Mouse (Mus musculus) liver, embryonic 13.5 days (tissue): ENCODE measurements around the gene Glg1. TPM values are rescaled to one million over a fixed set of nuclear protein-coding genes. Genes with fewer than 3 reads are reported as not detected.
"Not testable (repeated sequence)": the region's sequence is repeated elsewhere in the genome, so short reads cannot be mapped to it uniquely, and the experiment has no call there.

Experiments
- ATAC-seq: fragments of 200-750 bp; cut with Nextera tagmentation; 2 replicates; pipeline ENCODE4 v1.8.0; 2017; ENCODE audit warnings: low read depth, mild to moderate bottlenecking, moderate number of reproducible peaks, moderate library complexity
- DNase-seq: peaks from one replicate; pipeline ENCODE4 v3.0.0; 2022
- H3K27ac ChIP-seq: fragments of 300-500 bp; sonication (generic); 2 replicates; pipeline ENCODE4 v1.5.1; 2015; ENCODE audit warnings: moderate library complexity, mild to moderate bottlenecking, inconsistent platforms
- H3K27me3 ChIP-seq: fragments of 300-500 bp; sonication (generic); 2 replicates; pipeline ENCODE4 v1.6.1; 2015; ENCODE audit warnings: mild to moderate bottlenecking, inconsistent platforms
- H3K36me3 ChIP-seq: fragments of 300-500 bp; sonication (generic); 2 replicates; pipeline ENCODE4 v1.6.1; 2015; ENCODE audit warnings: mild to moderate bottlenecking, inconsistent platforms
- H3K4me1 ChIP-seq: fragments of 300-500 bp; sonication (generic); replicated peaks from 2 replicates; pipeline ENCODE4 v1.6.1; 2015; ENCODE audit warnings: inconsistent platforms
- H3K4me2 ChIP-seq: fragments of 300-500 bp; sonication (generic); 2 replicates; pipeline ENCODE4 v1.6.1; 2015; ENCODE audit warnings: inconsistent platforms, mild to moderate bottlenecking, moderate library complexity
- H3K4me3 ChIP-seq: fragments of 300-500 bp; sonication (generic); replicated peaks from 2 replicates; pipeline ENCODE4 v1.5.1; 2015; ENCODE audit warnings: mild to moderate bottlenecking, inconsistent platforms
- H3K9ac ChIP-seq: fragments of 300-500 bp; sonication (generic); 2 replicates; pipeline ENCODE4 v1.6.1; 2015; ENCODE audit warnings: mild to moderate bottlenecking, inconsistent platforms
- H3K9me3 ChIP-seq: fragments of 300-500 bp; sonication (generic); replicated peaks from 2 replicates; pipeline ENCODE4 v1.6.1; 2016; ENCODE audit warnings: inconsistent platforms
- WGBS: fragments of 180-500 bp; shearing (Covaris S2); methylation state at CpG from one replicate; pipeline ENCODE4 v1.1.7; 2015; ENCODE audit not compliant: insufficient replicate concordance; 5-methylcytosine and 5-hydroxymethylcytosine counted together
- polyA plus RNA-seq: library from polyadenylated mRNA; unstranded; fragments of >200 nt; fragmentation: Nextera tagmentation; extraction: Ambion mirVana; gene quantifications from 2 replicates; pipeline ENCODE4 v1.2.1, GENCODE M21; 2015

Gene Glg1
- polyA plus RNA-seq, 1 experiment from 2014 or later = 14.3 TPM

DNA sequence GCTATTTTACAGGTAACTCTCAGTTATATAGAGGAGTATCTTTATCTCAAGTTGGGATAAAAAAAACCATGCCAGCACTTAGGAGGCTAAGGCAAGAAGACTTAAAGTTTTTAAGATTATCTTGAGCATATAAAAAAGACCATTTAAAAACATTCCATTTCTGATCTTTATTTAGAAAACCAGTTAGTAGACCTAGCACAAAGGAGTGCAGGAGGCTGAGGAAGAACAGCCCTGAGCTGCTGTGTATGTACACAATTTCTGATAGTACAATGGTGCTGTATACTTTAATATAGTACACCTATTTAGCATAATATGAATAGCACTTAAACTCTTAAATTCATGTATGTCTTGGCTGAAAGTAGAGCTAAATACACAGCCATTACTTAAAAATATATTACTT, 10.9 kb downstream of the Glg1 start:
- ATAC-seq (no peak), DNase-seq (no peak)
- Histone ChIP-seq H3K36me3 (no peaks in the 10 kb centered on the region), H3K4me2 (no peak overlapping the region), H3K27ac (no peak overlapping the region), H3K4me3 (no peak overlapping the region), H3K4me1 (peaks cover 39% of the 10 kb centered on the region), H3K9me3 (no peaks in the 10 kb centered on the region), H3K27me3 (no peaks in the 10 kb centered on the region), H3K9ac (no peak overlapping the region)

DNA sequence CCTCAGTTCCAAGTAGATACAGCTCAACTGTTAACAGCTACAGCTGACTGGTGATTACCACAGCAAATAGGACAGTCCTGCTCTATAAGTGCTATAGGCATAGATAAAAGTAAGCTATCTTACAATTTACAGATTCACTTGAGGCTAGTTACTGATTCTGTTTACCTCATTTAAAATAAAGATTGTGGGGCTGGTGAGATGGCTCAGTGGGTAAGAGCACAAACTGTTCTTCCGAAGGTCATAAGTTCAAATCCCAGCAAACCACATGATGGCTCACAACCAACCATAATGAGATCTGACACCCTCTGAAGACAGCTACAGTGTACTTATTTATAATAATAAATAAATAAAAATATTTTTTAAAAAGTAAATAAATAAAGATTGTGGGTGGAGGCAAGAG, 12.2 kb downstream of the Glg1 start:
- H3K36me3 ChIP-seq, H3K27ac ChIP-seq, ATAC-seq, DNase-seq, H3K27me3 ChIP-seq, H3K9me3 ChIP-seq, H3K4me3 ChIP-seq, H3K4me2 ChIP-seq, H3K9ac ChIP-seq: not testable (repeated sequence)
- peaks cover 28% of the 10 kb centered on the region for H3K4me1 ChIP-seq
- 94% methylated on average over 1 of the region's 1 CpGs for WGBS

DNA sequence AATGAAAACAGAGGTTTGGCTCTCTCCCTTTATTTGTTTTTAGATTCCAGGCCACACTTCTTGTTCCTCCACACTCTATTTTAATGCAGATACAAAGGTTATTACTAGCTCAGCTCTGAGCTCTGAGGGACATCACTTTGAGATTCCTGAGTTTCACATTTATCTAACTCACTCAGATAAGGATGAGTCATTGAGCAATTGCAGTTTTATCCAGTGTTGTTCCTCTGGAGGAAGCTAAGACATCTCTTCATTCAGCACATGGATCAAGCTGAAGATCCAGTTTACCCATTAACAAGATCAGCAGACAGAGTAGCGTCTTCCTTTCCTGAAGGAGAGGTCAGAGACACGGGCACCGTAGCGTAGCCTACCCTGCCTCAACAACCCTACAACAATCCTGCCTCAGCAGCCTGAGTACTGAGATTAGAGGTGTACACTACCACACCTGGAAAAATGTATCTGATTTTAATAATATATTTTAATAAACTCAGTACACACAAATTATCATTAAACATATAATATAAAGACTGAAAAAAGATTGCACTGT, 12.7 kb downstream of the Glg1 start:
- H3K4me1 ChIP-seq = peaks cover 23% of the 10 kb centered on the region
- no peak for ATAC-seq
- DNase-seq = no peak

DNA sequence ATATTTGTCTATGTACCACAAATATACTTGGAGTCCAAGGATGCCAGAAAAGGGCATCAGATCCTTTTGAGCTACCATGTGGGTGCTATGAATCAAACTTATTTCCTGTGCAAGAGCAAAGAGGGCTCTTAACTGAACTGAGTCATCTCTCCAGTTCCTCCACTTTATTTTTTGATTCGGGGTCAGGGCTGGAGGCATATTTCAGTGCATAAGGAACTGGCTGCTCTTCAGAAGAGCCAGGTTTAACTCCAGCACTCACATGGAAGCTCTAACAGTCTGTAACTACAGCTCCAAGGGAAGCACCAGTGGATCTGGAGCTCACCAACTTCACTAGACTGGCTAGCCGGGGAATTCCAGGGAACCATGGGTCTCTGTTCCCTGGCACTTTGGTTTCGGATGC, 21.7 kb downstream of the Glg1 start:
- H3K9me3 ChIP-seq = no peaks in the 10 kb centered on the region
- H3K27me3 ChIP-seq = no peaks in the 10 kb centered on the region
- no peaks in the 10 kb centered on the region for H3K36me3 ChIP-seq
- H3K4me2 ChIP-seq = no peak overlapping the region
- peaks cover 7% of the 10 kb centered on the region for H3K4me1 ChIP-seq
- ATAC-seq (no peak), DNase-seq (no peak)
- WGBS = 73% methylated on average over 3 of the region's 3 CpGs
- H3K4me3 ChIP-seq = no peak overlapping the region
- no peak overlapping the region for H3K27ac ChIP-seq
- H3K9ac ChIP-seq = no peak overlapping the region

More for the DNA sequence above, 12.7 kb downstream of the Glg1 start:
- WGBS = 62% methylated on average over 4 of the region's 4 CpGs
- no peaks in the 10 kb centered on the region for H3K27me3 ChIP-seq
- no peak overlapping the region for H3K4me2 ChIP-seq
- no peak overlapping the region for H3K27ac ChIP-seq
- no peaks in the 10 kb centered on the region for H3K36me3 ChIP-seq
- H3K9me3 ChIP-seq = no peaks in the 10 kb centered on the region
- no peak overlapping the region for H3K4me3 ChIP-seq
- H3K9ac ChIP-seq = no peak overlapping the region

DNA sequence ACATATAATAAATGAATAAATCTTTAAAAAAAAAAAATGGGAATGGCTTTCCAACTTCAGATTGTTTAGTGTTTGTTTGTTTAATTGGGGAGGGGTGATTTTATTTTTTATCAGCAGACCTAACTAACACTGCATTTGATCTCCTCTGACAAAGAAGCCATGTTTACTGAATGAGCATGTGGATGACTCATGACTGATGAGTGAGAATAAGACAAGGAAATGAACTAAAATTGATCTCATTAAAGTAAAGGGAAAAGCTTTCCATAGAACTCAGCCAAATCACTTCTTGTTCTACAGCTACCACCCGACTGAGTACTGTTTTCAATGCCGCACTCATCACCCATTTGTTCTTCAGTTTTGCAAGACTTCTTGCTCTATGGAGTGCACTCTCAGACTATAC, 25.3 kb downstream of the Glg1 start:
- 90% methylated on average over 2 of the region's 2 CpGs for WGBS

DNA sequence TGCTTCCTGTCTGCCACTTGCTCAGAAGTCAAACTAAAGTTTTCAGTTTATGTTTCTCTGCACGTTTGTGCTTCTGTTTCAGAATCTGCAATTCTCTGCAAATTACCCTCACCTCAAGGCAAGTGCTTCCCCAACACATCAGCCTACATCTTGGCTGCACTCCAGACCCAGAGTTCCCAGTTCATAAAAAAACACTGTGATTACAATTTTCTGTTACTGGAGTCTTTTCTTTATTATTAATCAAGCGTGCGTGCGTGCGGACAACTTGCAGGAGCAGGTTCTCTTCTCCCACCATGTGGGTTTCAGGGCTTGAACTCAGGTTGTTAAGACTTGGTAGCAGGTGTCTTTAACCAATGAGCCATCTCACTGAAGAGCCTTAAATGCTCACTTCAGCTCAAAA, 34.9 kb downstream of the Glg1 start:
- peaks cover 3% of the 10 kb centered on the region; the same call in 1 of the 2 replicates for H3K4me1 ChIP-seq
- 84% methylated on average over 5 of the region's 5 CpGs for WGBS

More for the DNA sequence above, 25.3 kb downstream of the Glg1 start:
- Histone ChIP-seq H3K4me2 (no peak overlapping the region), H3K4me3 (no peak overlapping the region), H3K4me1 (peaks cover 7% of the 10 kb centered on the region), H3K36me3 (no peaks in the 10 kb centered on the region), H3K27ac (no peak overlapping the region), H3K9ac (no peak overlapping the region), H3K27me3 (no peaks in the 10 kb centered on the region), H3K9me3 (no peaks in the 10 kb centered on the region)
- DNase-seq (no peak), ATAC-seq (no peak)

DNA sequence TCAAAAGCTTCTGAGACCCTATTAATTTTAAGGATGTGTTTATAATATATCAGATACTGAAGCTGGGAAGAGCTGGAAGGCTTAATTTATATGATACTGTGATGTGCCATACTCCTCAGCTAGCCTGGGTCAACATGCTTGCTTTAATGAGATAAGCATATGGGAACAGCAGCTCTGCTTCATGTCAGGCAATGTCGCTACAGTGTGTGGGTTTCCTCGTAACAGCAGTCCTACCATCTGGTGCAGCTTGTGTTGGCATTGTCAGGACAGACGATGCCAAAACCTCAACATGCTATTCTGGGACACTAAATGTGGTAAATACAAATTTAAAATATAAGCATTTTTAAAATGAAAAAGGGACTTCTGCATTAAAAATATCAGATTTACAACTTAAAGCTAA, 40.9 kb downstream of the Glg1 start:
- H3K36me3 ChIP-seq = no peaks in the 10 kb centered on the region
- H3K27ac ChIP-seq = no peak overlapping the region
- H3K4me2 ChIP-seq = no peak overlapping the region
- ATAC-seq (peak; percentile 63; the same call in 1 of the 2 replicates), DNase-seq (peak; percentile 5)
- 18% methylated on average over 3 of the region's 3 CpGs for WGBS
- peaks cover 17% of the 10 kb centered on the region for H3K4me1 ChIP-seq
- H3K4me3 ChIP-seq = no peak overlapping the region
- H3K9ac ChIP-seq = no peak overlapping the region
- H3K27me3 ChIP-seq = no peaks in the 10 kb centered on the region
- H3K9me3 ChIP-seq = no peaks in the 10 kb centered on the region

More for the DNA sequence above, 34.9 kb downstream of the Glg1 start:
- no peak overlapping the region for H3K4me2 ChIP-seq
- DNase-seq (no peak), ATAC-seq (no peak)
- no peaks in the 10 kb centered on the region for H3K27me3 ChIP-seq
- H3K9ac ChIP-seq = no peak overlapping the region
- H3K27ac ChIP-seq = no peak overlapping the region
- H3K4me3 ChIP-seq = no peak overlapping the region
- no peaks in the 10 kb centered on the region for H3K36me3 ChIP-seq
- no peaks in the 10 kb centered on the region for H3K9me3 ChIP-seq

DNA sequence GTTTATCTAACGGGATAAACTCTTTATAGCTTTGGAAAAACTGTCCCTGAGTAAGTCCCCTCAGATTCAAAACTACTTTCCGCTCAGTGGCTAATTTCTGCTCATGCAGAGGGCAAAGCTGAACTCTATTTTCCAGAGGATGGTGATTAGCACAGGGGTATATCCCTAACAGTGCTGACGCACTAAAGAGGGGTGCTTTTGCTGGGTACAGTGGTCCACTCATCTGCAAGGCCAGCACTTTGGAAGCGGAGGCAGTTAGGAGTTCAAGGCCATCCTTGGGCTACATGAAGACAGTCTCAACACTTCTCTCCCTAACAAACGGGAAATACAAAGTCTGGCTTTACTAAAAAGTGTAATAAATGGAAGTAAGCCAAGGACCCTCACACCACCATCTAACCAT, 45.6 kb downstream of the Glg1 start:
- Histone ChIP-seq H3K4me3 (no peak overlapping the region), H3K4me1 (peaks cover 33% of the 10 kb centered on the region), H3K9ac (no peak overlapping the region), H3K27ac (no peak overlapping the region), H3K36me3 (no peaks in the 10 kb centered on the region), H3K27me3 (no peaks in the 10 kb centered on the region), H3K9me3 (no peaks in the 10 kb centered on the region), H3K4me2 (no peak overlapping the region)
- 72% methylated on average over 5 of the region's 5 CpGs for WGBS
- ATAC-seq = no peak
- DNase-seq = no peak

DNA sequence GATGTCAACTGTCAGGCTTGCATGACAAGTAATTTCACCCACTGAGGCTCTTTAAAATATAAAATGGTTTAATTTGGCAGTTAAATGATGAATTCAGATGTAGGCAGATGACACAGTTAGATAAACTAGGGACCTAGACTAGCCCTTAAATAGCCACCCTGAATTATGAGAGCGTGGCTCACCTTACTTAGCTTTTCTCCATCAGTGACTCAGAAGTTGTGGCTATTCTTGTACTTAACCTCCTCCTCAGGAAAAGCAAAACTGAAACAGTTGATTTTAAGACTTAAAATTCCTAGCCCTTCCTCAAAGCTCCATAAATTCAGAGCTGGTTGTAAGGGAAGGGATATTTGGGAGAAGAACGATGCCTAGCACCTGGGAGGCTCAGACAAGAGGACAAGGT, 47.8 kb downstream of the Glg1 start:
- Histone ChIP-seq H3K4me1 (peaks cover 24% of the 10 kb centered on the region), H3K27me3 (no peaks in the 10 kb centered on the region), H3K36me3 (no peaks in the 10 kb centered on the region), H3K27ac (no peak overlapping the region), H3K4me2 (no peak overlapping the region), H3K9ac (no peak overlapping the region), H3K4me3 (no peak overlapping the region), H3K9me3 (no peaks in the 10 kb centered on the region)
- ATAC-seq (no peak), DNase-seq (no peak)
- 86% methylated on average over 2 of the region's 2 CpGs for WGBS

DNA sequence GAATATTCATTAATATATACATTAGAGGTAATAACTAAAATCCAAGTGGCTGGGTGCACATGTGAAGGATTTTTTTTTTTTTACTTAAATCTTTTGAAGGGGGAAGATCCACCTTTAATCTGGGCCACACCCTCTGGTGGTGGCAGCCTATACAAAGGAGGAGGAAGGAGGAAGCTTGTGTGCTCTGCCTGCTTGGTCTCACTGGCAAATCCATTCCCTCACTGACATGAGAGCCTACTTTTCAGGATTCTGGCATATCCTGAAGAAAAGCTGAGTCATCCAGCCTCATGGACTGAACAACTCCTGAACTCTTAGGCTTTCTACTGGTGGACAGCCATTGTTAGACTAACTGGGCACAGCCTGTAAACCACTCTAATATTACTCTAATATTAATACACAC, 49.1 kb downstream of the Glg1 start:
- Histone ChIP-seq H3K27ac (no peak overlapping the region), H3K9me3 (no peaks in the 10 kb centered on the region), H3K27me3 (no peaks in the 10 kb centered on the region), H3K4me2 (no peak overlapping the region), H3K4me3 (no peak overlapping the region), H3K4me1 (peaks cover 24% of the 10 kb centered on the region), H3K36me3 (no peaks in the 10 kb centered on the region), H3K9ac (no peak overlapping the region)
- ATAC-seq = no peak
- DNase-seq = no peak

DNA sequence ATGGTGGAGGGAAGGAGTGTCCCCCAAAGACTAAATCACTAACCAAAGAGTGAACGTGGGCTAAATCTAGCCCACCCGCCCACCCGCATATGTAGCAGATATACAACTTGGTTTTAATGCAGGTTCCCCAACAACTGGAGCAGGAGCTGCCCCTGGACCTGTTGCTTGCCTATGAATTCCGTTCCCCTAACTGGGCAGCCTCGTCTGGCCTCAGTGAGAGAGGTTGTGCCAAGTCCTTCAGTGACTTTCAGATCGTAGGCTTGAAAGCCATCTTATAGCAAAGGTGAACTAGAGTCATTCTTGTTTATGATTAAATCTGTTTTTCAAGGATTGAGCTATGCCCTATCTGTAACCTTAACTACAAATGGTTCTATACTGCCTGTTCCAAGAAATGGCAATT, 52.7 kb downstream of the Glg1 start:
- H3K36me3 ChIP-seq = no peaks in the 10 kb centered on the region
- H3K4me1 ChIP-seq = peaks cover 11% of the 10 kb centered on the region
- ATAC-seq (no peak), DNase-seq (no peak)
- H3K27me3 ChIP-seq = no peaks in the 10 kb centered on the region
- H3K9ac ChIP-seq = no peak overlapping the region
- 74% methylated on average over 6 of the region's 6 CpGs for WGBS
- no peak overlapping the region for H3K4me2 ChIP-seq
- H3K9me3 ChIP-seq = no peaks in the 10 kb centered on the region
- H3K27ac ChIP-seq = no peak overlapping the region
- no peak overlapping the region for H3K4me3 ChIP-seq

DNA sequence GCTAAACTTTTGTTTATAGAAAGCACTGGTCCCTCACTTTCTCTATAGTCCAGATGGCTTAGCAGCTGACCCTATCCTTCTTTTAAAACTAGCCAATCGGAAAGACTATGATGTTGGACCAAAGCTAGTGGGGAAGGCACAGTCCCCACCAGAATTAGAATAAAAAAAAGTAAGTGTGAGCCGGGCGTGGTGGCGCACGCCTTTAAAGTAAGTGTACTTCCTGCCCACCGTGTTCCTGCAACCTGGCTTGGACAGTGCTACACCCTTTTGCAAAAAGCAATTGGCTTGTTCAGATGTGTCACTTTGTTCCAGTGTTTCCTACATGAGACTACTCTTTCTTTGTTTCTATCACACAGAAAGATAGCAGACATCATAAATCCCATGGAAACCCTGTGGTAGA, 54.0 kb downstream of the Glg1 start:
- no peak for ATAC-seq
- 67% methylated on average over 6 of the region's 6 CpGs for WGBS

More for the DNA sequence above, 54.0 kb downstream of the Glg1 start:
- no peaks in the 10 kb centered on the region for H3K27me3 ChIP-seq
- no peak for DNase-seq
- no peak overlapping the region for H3K4me2 ChIP-seq
- H3K27ac ChIP-seq = no peak overlapping the region
- no peaks in the 10 kb centered on the region for H3K36me3 ChIP-seq
- H3K9ac ChIP-seq = no peak overlapping the region
- H3K4me1 ChIP-seq = peaks cover 3% of the 10 kb centered on the region
- H3K4me3 ChIP-seq = no peak overlapping the region
- H3K9me3 ChIP-seq = no peaks in the 10 kb centered on the region
